Mouse (Mus musculus): ENCODE measurements around the gene Sash1. TPM values are rescaled to one million over a fixed set of nuclear protein-coding genes. Genes with fewer than 3 reads are reported as not detected.

The Sash1 gene
- polyA plus RNA-seq, 1 experiment from 2014 or later = 2.2 TPM

GRCm38 (mm10) chr10:8872788-8873187, 13.1 kb downstream of the Sash1 start:
- WGBS = 91% methylated on average over 3 of the region's 3 CpGs

GRCm38 (mm10) chr10:8871935-8872334, 13.9 kb downstream of the Sash1 start:
- no peaks in the 10 kb centered on the region for H3K27me3 ChIP-seq (ENCODE audit: control insufficient read depth, insufficient read depth, low read depth, low read length)
- ATAC-seq = no peak
- H3K4me2 ChIP-seq (ENCODE audit: low read length) = no peak overlapping the region
- H3K27ac ChIP-seq (ENCODE audit: low read length) = no peak overlapping the region
- H3K4me3 ChIP-seq (ENCODE audit: low read depth, low read length) = no peak overlapping the region
- no peaks in the 10 kb centered on the region for H3K4me1 ChIP-seq (ENCODE audit: control insufficient read depth, insufficient read depth, low read length)
- H3K9me3 ChIP-seq (replicated peaks; ENCODE audit: control insufficient read depth, low read length, poor library complexity, severe bottlenecking) = no peaks in the 10 kb centered on the region
- no peak overlapping the region for H3K9ac ChIP-seq (ENCODE audit: low read depth, low read length)
- H3K36me3 ChIP-seq (ENCODE audit: control insufficient read depth, insufficient read depth, low read length) = no peaks in the 10 kb centered on the region
- WGBS = 74% methylated on average over 1 of the region's 1 CpGs

More at GRCm38 (mm10) chr10:8872788-8873187, 13.1 kb downstream of the Sash1 start:
- H3K27ac ChIP-seq (ENCODE audit: low read length) = no peak overlapping the region
- no peak overlapping the region for H3K4me2 ChIP-seq (ENCODE audit: low read length)
- H3K4me3 ChIP-seq (ENCODE audit: low read depth, low read length) = no peak overlapping the region
- no peak for ATAC-seq
- no peaks in the 10 kb centered on the region for H3K9me3 ChIP-seq (replicated peaks; ENCODE audit: control insufficient read depth, low read length, poor library complexity, severe bottlenecking)
- H3K36me3 ChIP-seq (ENCODE audit: control insufficient read depth, insufficient read depth, low read length) = no peaks in the 10 kb centered on the region
- no peak overlapping the region for H3K9ac ChIP-seq (ENCODE audit: low read depth, low read length)
- H3K27me3 ChIP-seq (ENCODE audit: control insufficient read depth, insufficient read depth, low read depth, low read length) = no peaks in the 10 kb centered on the region
- no peaks in the 10 kb centered on the region for H3K4me1 ChIP-seq (ENCODE audit: control insufficient read depth, insufficient read depth, low read length)

- Histone ChIP-seq H3K9me3 (replicated peaks; ENCODE audit: control insufficient read depth, low read length, poor library complexity, severe bottlenecking) (no peaks in the 10 kb centered on the region), H3K4me3 (ENCODE audit: low read depth, low read length) (no peak overlapping the region), H3K36me3 (ENCODE audit: control insufficient read depth, insufficient read depth, low read length) (no peaks in the 10 kb centered on the region), H3K4me1 (ENCODE audit: control insufficient read depth, insufficient read depth, low read length) (no peaks in the 10 kb centered on the region), H3K4me2 (ENCODE audit: low read length) (no peak overlapping the region), H3K27ac (ENCODE audit: low read length) (no peak overlapping the region), H3K9ac (ENCODE audit: low read depth, low read length) (no peak overlapping the region), H3K27me3 (ENCODE audit: control insufficient read depth, insufficient read depth, low read depth, low read length) (no peaks in the 10 kb centered on the region)
- 96% methylated on average over 3 of the region's 3 CpGs for WGBS
- no peak for ATAC-seq
Observed at GRCm38 (mm10) chr10:8870368-8870767, 15.5 kb downstream of the Sash1 start.

- no peak overlapping the region for H3K9ac ChIP-seq (ENCODE audit: low read depth, low read length)
- WGBS = 94% methylated on average over 4 of the region's 4 CpGs
- H3K4me2 ChIP-seq (ENCODE audit: low read length) = no peak overlapping the region
- no peaks in the 10 kb centered on the region for H3K9me3 ChIP-seq (replicated peaks; ENCODE audit: control insufficient read depth, low read length, poor library complexity, severe bottlenecking)
- H3K4me1 ChIP-seq (ENCODE audit: control insufficient read depth, insufficient read depth, low read length) = peaks cover 12% of the 10 kb centered on the region; the same call in 1 of the 2 replicates
- H3K27me3 ChIP-seq (ENCODE audit: control insufficient read depth, insufficient read depth, low read depth, low read length) = no peaks in the 10 kb centered on the region
- H3K36me3 ChIP-seq (ENCODE audit: control insufficient read depth, insufficient read depth, low read length) = no peaks in the 10 kb centered on the region
- no peak overlapping the region for H3K4me3 ChIP-seq (ENCODE audit: low read depth, low read length)
- no peak overlapping the region for H3K27ac ChIP-seq (ENCODE audit: low read length)
- ATAC-seq = 0 out of 2 replicates have a peak, but pooled peaks have one; percentile 27
Observed at GRCm38 (mm10) chr10:8866062-8866642, 19.7 kb downstream of the Sash1 start.

GRCm38 (mm10) chr10:8860655-8861054, 25.2 kb downstream of the Sash1 start:
- H3K36me3 ChIP-seq (ENCODE audit: control insufficient read depth, insufficient read depth, low read length) = no peaks in the 10 kb centered on the region
- H3K27ac ChIP-seq (ENCODE audit: low read length) = no peak overlapping the region
- no peak for ATAC-seq
- H3K27me3 ChIP-seq (ENCODE audit: control insufficient read depth, insufficient read depth, low read depth, low read length) = no peaks in the 10 kb centered on the region
- WGBS = 77% methylated on average over 9 of the region's 9 CpGs
- no peak overlapping the region for H3K4me3 ChIP-seq (ENCODE audit: low read depth, low read length)
- H3K9ac ChIP-seq (ENCODE audit: low read depth, low read length) = no peak overlapping the region
- H3K4me1 ChIP-seq (ENCODE audit: control insufficient read depth, insufficient read depth, low read length) = peaks cover 12% of the 10 kb centered on the region; the same call in 1 of the 2 replicates
- H3K4me2 ChIP-seq (ENCODE audit: low read length) = no peak overlapping the region
- no peaks in the 10 kb centered on the region for H3K9me3 ChIP-seq (replicated peaks; ENCODE audit: control insufficient read depth, low read length, poor library complexity, severe bottlenecking)

GRCm38 (mm10) chr10:8858718-8859117, 27.2 kb downstream of the Sash1 start:
- no peaks in the 10 kb centered on the region for H3K9me3 ChIP-seq (replicated peaks; ENCODE audit: control insufficient read depth, low read length, poor library complexity, severe bottlenecking)
- 94% methylated on average over 7 of the region's 7 CpGs for WGBS

GRCm38 (mm10) chr10:8856942-8857341, 28.9 kb downstream of the Sash1 start:
- ATAC-seq = no peak
- no peak overlapping the region for H3K9ac ChIP-seq (ENCODE audit: low read depth, low read length)
- H3K9me3 ChIP-seq (replicated peaks; ENCODE audit: control insufficient read depth, low read length, poor library complexity, severe bottlenecking) = no peaks in the 10 kb centered on the region
- H3K4me2 ChIP-seq (ENCODE audit: low read length) = no peak overlapping the region
- no peaks in the 10 kb centered on the region for H3K36me3 ChIP-seq (ENCODE audit: control insufficient read depth, insufficient read depth, low read length)
- H3K4me3 ChIP-seq (ENCODE audit: low read depth, low read length) = no peak overlapping the region
- H3K27ac ChIP-seq (ENCODE audit: low read length) = no peak overlapping the region
- H3K4me1 ChIP-seq (ENCODE audit: control insufficient read depth, insufficient read depth, low read length) = peaks cover 3% of the 10 kb centered on the region; the same call in 1 of the 2 replicates
- WGBS = 74% methylated on average over 2 of the region's 2 CpGs
- H3K27me3 ChIP-seq (ENCODE audit: control insufficient read depth, insufficient read depth, low read depth, low read length) = no peaks in the 10 kb centered on the region

More at GRCm38 (mm10) chr10:8858718-8859117, 27.2 kb downstream of the Sash1 start:
- Histone ChIP-seq H3K4me3 (ENCODE audit: low read depth, low read length) (no peak overlapping the region), H3K27ac (ENCODE audit: low read length) (no peak overlapping the region), H3K27me3 (ENCODE audit: control insufficient read depth, insufficient read depth, low read depth, low read length) (no peaks in the 10 kb centered on the region), H3K36me3 (ENCODE audit: control insufficient read depth, insufficient read depth, low read length) (no peaks in the 10 kb centered on the region), H3K9ac (ENCODE audit: low read depth, low read length) (no peak overlapping the region), H3K4me1 (ENCODE audit: control insufficient read depth, insufficient read depth, low read length) (peaks cover 8% of the 10 kb centered on the region; the same call in 1 of the 2 replicates), H3K4me2 (ENCODE audit: low read length) (no peak overlapping the region)
- no peak for ATAC-seq

- Histone ChIP-seq H3K9me3 (replicated peaks; ENCODE audit: control insufficient read depth, low read length, poor library complexity, severe bottlenecking) (no peaks in the 10 kb centered on the region), H3K27ac (ENCODE audit: low read length) (no peak overlapping the region), H3K4me1 (ENCODE audit: control insufficient read depth, insufficient read depth, low read length) (no peaks in the 10 kb centered on the region), H3K27me3 (ENCODE audit: control insufficient read depth, insufficient read depth, low read depth, low read length) (no peaks in the 10 kb centered on the region), H3K9ac (ENCODE audit: low read depth, low read length) (no peak overlapping the region), H3K4me2 (ENCODE audit: low read length) (no peak overlapping the region), H3K36me3 (ENCODE audit: control insufficient read depth, insufficient read depth, low read length) (no peaks in the 10 kb centered on the region), H3K4me3 (ENCODE audit: low read depth, low read length) (no peak overlapping the region)
- no peak for ATAC-seq
- WGBS = 88% methylated on average over 7 of the region's 7 CpGs
Observed at GRCm38 (mm10) chr10:8853326-8853725, 32.5 kb downstream of the Sash1 start.

GRCm38 (mm10) chr10:8851625-8852024, 34.2 kb downstream of the Sash1 start:
- WGBS = 89% methylated on average over 10 of the region's 10 CpGs
- Histone ChIP-seq H3K4me3 (ENCODE audit: low read depth, low read length) (no peak overlapping the region), H3K4me1 (ENCODE audit: control insufficient read depth, insufficient read depth, low read length) (no peaks in the 10 kb centered on the region), H3K9me3 (replicated peaks; ENCODE audit: control insufficient read depth, low read length, poor library complexity, severe bottlenecking) (no peaks in the 10 kb centered on the region), H3K4me2 (ENCODE audit: low read length) (no peak overlapping the region), H3K36me3 (ENCODE audit: control insufficient read depth, insufficient read depth, low read length) (no peaks in the 10 kb centered on the region), H3K27me3 (ENCODE audit: control insufficient read depth, insufficient read depth, low read depth, low read length) (no peaks in the 10 kb centered on the region), H3K27ac (ENCODE audit: low read length) (no peak overlapping the region), H3K9ac (ENCODE audit: low read depth, low read length) (no peak overlapping the region)
- no peak for ATAC-seq
